Mouse (Mus musculus) MEL (cell line): ENCODE measurements at regions not wholly inside any gene's neighbourhood (a gene's known extent, or its start where the extent isn't known, plus 50 kb on each side); places are given as distances from the start of the nearest gene placed in this dataset.

ENCODE experiments used
- CTCF ChIP-seq, 3 experiments: IDR thresholded peaks in 2 of 3; conservative IDR thresholded peaks in 1 of 3; 2 replicates each; pipeline ENCODE4 v1.5.1; 2011 to 2012; ENCODE audit warnings: low read length in 3 of 3, low read depth in 2 of 3, mild to moderate bottlenecking in 2 of 3, improper control_type of control experiment in 1 of 3, inconsistent platforms in 1 of 3, mixed read lengths in 1 of 3, moderate library complexity in 1 of 3; ENCODE audit not compliant: control insufficient read depth in 1 of 3, insufficient read depth in 1 of 3, poor library complexity in 1 of 3, severe bottlenecking in 1 of 3
- POLR2A ChIP-seq, 2 experiments: IDR thresholded peaks; 2 replicates each; pipeline ENCODE4 v1.6.1; 2011 to 2012; ENCODE audit warnings: low read length in 2 of 2, mild to moderate bottlenecking in 2 of 2, control low read depth in 1 of 2, improper control_type of control experiment in 1 of 2, low read depth in 1 of 2, moderate library complexity in 1 of 2; ENCODE audit not compliant: control insufficient read depth in 1 of 2, insufficient read depth in 1 of 2, poor library complexity in 1 of 2
- SIN3A ChIP-seq: IDR thresholded peaks from 2 replicates; pipeline ENCODE4 v1.6.1; 2012; ENCODE audit warnings: low read length, improper control_type of control experiment, inconsistent platforms
- TBP ChIP-seq: IDR thresholded peaks from 2 replicates; pipeline ENCODE4 v1.8.0; 2011; ENCODE audit warnings: low read depth, low read length, improper control_type of control experiment
- ZNF384 ChIP-seq: IDR thresholded peaks from 2 replicates; pipeline ENCODE4 v1.6.1; 2012; ENCODE audit warnings: low read depth, mild to moderate bottlenecking, inconsistent platforms, low read length, improper control_type of control experiment

DNA sequence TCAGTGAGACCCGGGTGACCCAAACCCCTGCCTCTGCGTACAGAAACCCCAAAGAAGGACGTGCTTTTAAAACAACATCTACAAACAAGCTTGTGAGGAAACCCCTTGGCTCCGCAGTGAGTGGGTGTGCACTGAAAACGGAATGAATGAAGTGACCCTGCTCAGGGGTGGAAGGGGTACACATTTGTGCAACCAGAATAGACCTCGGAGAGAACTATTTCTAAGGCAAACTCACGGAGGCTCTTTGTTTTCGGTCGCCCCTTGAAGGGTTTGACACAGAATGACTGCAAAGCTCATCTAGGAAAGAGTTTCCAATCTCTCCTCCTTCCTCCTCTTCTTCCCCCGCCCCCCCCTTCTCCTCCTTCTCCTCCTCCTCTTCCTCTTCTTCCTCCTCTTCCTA, 382.5 kb downstream of the Sox9 start:
- TF ChIP-seq ZNF384: no peak
- TF ChIP-seq TBP: no peak
- TF ChIP-seq CTCF (IDR thresholded peaks at IDR 0.05 in 2 of 3, conservative IDR thresholded peaks at IDR 0.05 in 1 of 3; ENCODE audit: control insufficient read depth in 1 of 3, insufficient read depth in 1 of 3, low read depth in 2 of 3, low read length in 3 of 3, poor library complexity in 1 of 3, severe bottlenecking in 1 of 3): no peak
- no peak for TF ChIP-seq SIN3A
- TF ChIP-seq POLR2A (IDR thresholded peaks at IDR 0.05; ENCODE audit: control insufficient read depth in 1 of 2, insufficient read depth in 1 of 2, low read depth in 1 of 2, low read length in 2 of 2, poor library complexity in 1 of 2): no peak
